Mouse (Mus musculus): ENCODE measurements at regions not wholly inside any gene's neighbourhood (a gene's known extent, or its start where the extent isn't known, plus 50 kb on each side); places are given as distances from the start of the nearest gene placed in this dataset.

GRCm38 (mm10) chr2:101062939-101063338, 561.6 kb upstream of the Rag2 start:
- no peak for TF ChIP-seq POLR2A (IDR thresholded peaks at IDR 0.05; ENCODE audit: low read depth, low read length)
- no peak for TF ChIP-seq CTCF (conservative IDR thresholded peaks at IDR 0.05 in 1 of 2, IDR thresholded peaks at IDR 0.05 in 1 of 2; ENCODE audit: low read depth in 2 of 2, low read length in 2 of 2)
- no peak for TF ChIP-seq HCFC1 (IDR thresholded peaks at IDR 0.05; ENCODE audit: low read depth, low read length)
- no peak for TF ChIP-seq NRF1 (IDR thresholded peaks at IDR 0.05; ENCODE audit: low read depth, low read length)
- no peak for TF ChIP-seq ZNF384 (IDR thresholded peaks at IDR 0.05; ENCODE audit: low read depth, low read length)
- no peak for TF ChIP-seq MAX (IDR thresholded peaks at IDR 0.05; ENCODE audit: low read length)
- no peak for TF ChIP-seq MEF2A (IDR thresholded peaks at IDR 0.05; ENCODE audit: borderline replicate concordance, low read depth, low read length)
- no peak for TF ChIP-seq JUN (IDR thresholded peaks at IDR 0.05; ENCODE audit: insufficient read depth, low read depth, low read length)
- TF ChIP-seq MAZ (IDR thresholded peaks at IDR 0.05; ENCODE audit: low read depth, low read length): no peak
- TF ChIP-seq TCF12 (IDR thresholded peaks at IDR 0.05; ENCODE audit: low read depth, low read length): no peak
- no peak for TF ChIP-seq PAX5 (IDR thresholded peaks at IDR 0.05; ENCODE audit: low read length)
- TF ChIP-seq NELFE (IDR thresholded peaks at IDR 0.05; ENCODE audit: low read depth, low read length): no peak

All from CH12.LX (cell line).